Mouse (Mus musculus) bone marrow, adult 2 months (tissue): ENCODE measurements around the gene BC030867.

Experiments
- CTCF ChIP-seq: fragments of 200-500 bp; IDR thresholded peaks from 2 replicates; pipeline ENCODE4 v1.5.1; 2011; ENCODE audit warnings: low read length, control low read depth; ENCODE audit not compliant: control insufficient read depth, insufficient read depth
- POLR2A ChIP-seq: fragments of 200-500 bp; IDR thresholded peaks from 2 replicates; pipeline ENCODE4 v1.6.1; 2011; ENCODE audit warnings: low read depth, mild to moderate bottlenecking, control low read depth, low read length, borderline replicate concordance; ENCODE audit not compliant: control insufficient read depth

- peak; percentile 30; the same call in 1 of the 2 replicates for TF ChIP-seq CTCF
- no peak for TF ChIP-seq POLR2A
These were observed 8.8 kb downstream of the BC030867 start for GRCm38 (mm10) chr11:102257514-102257913.
